Mouse (Mus musculus) mouse trophoblast stem cell (cell line): Measurements from ENCODE around the gene Cep85l.

Experiments
- in situ Hi-C, 2 experiments: fragments of 300-500 bp; cut with MseI, MboI; formaldehyde crosslinking; loops; 2 replicates in 1 of 2; 3 replicates in 1 of 2; pipeline ENCODE4 v1.15.1; 2025

The Cep85l gene

GRCm38 (mm10) chr10:53343384-53343783, 36.4 kb downstream of the Cep85l start:
- in situ Hi-C loops = loop anchor here in 1 of 2 experiments (10.0 kb wide), 1 partner anchor 229 kb away; no protein-coding TSS in a partner anchor

GRCm38 (mm10) chr10:53342166-53342728, 37.5 kb downstream of the Cep85l start:
- in situ Hi-C loops = loop anchor here in 1 of 2 experiments (10.0 kb wide), 1 partner anchor 227 kb away; no protein-coding TSS in a partner anchor

GRCm38 (mm10) chr10:53341288-53341965, 38.3 kb downstream of the Cep85l start:
- in situ Hi-C loops = loop anchor here in 1 of 2 experiments (10.0 kb wide), 1 partner anchor 227 kb away; no protein-coding TSS in a partner anchor

- in situ Hi-C loops = no loop called here
Observed at GRCm38 (mm10) chr10:53339045-53339444, 40.7 kb downstream of the Cep85l start.

- in situ Hi-C loops = no loop called here
Observed at GRCm38 (mm10) chr10:53337162-53337923, 42.4 kb downstream of the Cep85l start, which contains the start of gene Pln. Gene Pln (plus strand): TSS chr10:53337667.

GRCm38 (mm10) chr10:53335974-53336373, 43.8 kb downstream of the Cep85l start:
- in situ Hi-C loops = no loop called here

- in situ Hi-C loops = no loop called here
Observed at GRCm38 (mm10) chr10:53335266-53335665, 44.5 kb downstream of the Cep85l start.

- in situ Hi-C loops = no loop called here
Observed at GRCm38 (mm10) chr10:53332752-53333151, 47.0 kb downstream of the Cep85l start.

- in situ Hi-C loops = no loop called here
Observed at GRCm38 (mm10) chr10:53329257-53329656, 50.5 kb downstream of the Cep85l start.

- in situ Hi-C loops = no loop called here
Observed at GRCm38 (mm10) chr10:53326367-53326766, 53.4 kb downstream of the Cep85l start.

GRCm38 (mm10) chr10:53324663-53325062, 55.1 kb downstream of the Cep85l start:
- in situ Hi-C loops = no loop called here

- in situ Hi-C loops = no loop called here
Observed at GRCm38 (mm10) chr10:53323367-53323766, 56.4 kb downstream of the Cep85l start.

GRCm38 (mm10) chr10:53306674-53307073, 73.1 kb downstream of the Cep85l start:
- in situ Hi-C loops = no loop called here

- in situ Hi-C loops = no loop called here
Observed at GRCm38 (mm10) chr10:53305867-53306266, 73.9 kb downstream of the Cep85l start.

GRCm38 (mm10) chr10:53285147-53285546, 94.6 kb downstream of the Cep85l start:
- in situ Hi-C loops = no loop called here

GRCm38 (mm10) chr10:53272228-53272627, 107.5 kb downstream of the Cep85l start:
- in situ Hi-C loops = no loop called here

GRCm38 (mm10) chr10:53262021-53262420, 117.7 kb downstream of the Cep85l start:
- in situ Hi-C loops = no loop called here

GRCm38 (mm10) chr10:53235381-53235780, 144.4 kb downstream of the Cep85l start:
- in situ Hi-C loops = no loop called here

- in situ Hi-C loops = no loop called here
Observed at GRCm38 (mm10) chr10:53234683-53235082, 145.1 kb downstream of the Cep85l start.

- in situ Hi-C loops = no loop called here
Observed at GRCm38 (mm10) chr10:53234086-53234613, 145.6 kb downstream of the Cep85l start.

- in situ Hi-C loops = no loop called here
Observed at GRCm38 (mm10) chr10:53230809-53231208, 148.9 kb downstream of the Cep85l start.

- in situ Hi-C loops = no loop called here
Observed at GRCm38 (mm10) chr10:53229190-53229589, 150.6 kb downstream of the Cep85l start.
